Mouse (Mus musculus) kidney, embryonic 15.5 days (tissue): ENCODE data around the gene Ascc1. TPM values are rescaled to one million over a fixed set of nuclear protein-coding genes. Genes with fewer than 3 reads are reported as not detected.

Source experiments
- ATAC-seq: fragments of 200-750 bp; cut with Nextera tagmentation; replicated peaks from 2 replicates; pipeline ENCODE4 v1.8.0; 2017; ENCODE audit warnings: moderate TSS enrichment; ENCODE audit not compliant: low FRiP score
- H3K27ac ChIP-seq: fragments of 300-500 bp; sonication (generic); 2 replicates; pipeline ENCODE4 v1.5.1; 2015; ENCODE audit warnings: mild to moderate bottlenecking, inconsistent platforms
- H3K27me3 ChIP-seq: fragments of 300-500 bp; sonication (generic); 2 replicates; pipeline ENCODE4 v1.6.1; 2015; ENCODE audit warnings: inconsistent platforms
- H3K36me3 ChIP-seq: fragments of 300-500 bp; sonication (generic); 2 replicates; pipeline ENCODE4 v1.6.1; 2015; ENCODE audit warnings: inconsistent platforms
- H3K4me1 ChIP-seq: fragments of 300-500 bp; sonication (generic); 2 replicates; pipeline ENCODE4 v1.6.1; 2015; ENCODE audit warnings: inconsistent platforms
- H3K4me2 ChIP-seq: fragments of 300-500 bp; sonication (generic); 2 replicates; pipeline ENCODE4 v1.6.1; 2015; ENCODE audit warnings: moderate library complexity, mild to moderate bottlenecking, inconsistent platforms
- H3K4me3 ChIP-seq: fragments of 300-500 bp; sonication (generic); replicated peaks from 2 replicates; pipeline ENCODE4 v1.5.1; 2015; ENCODE audit warnings: mild to moderate bottlenecking, inconsistent platforms
- H3K9ac ChIP-seq: fragments of 300-500 bp; sonication (generic); 2 replicates; pipeline ENCODE4 v1.6.1; 2015; ENCODE audit warnings: mild to moderate bottlenecking, inconsistent platforms
- H3K9me3 ChIP-seq: fragments of 300-500 bp; sonication (generic); replicated peaks from 2 replicates; pipeline ENCODE4 v1.6.1; 2016; ENCODE audit warnings: inconsistent platforms
- WGBS: fragments of 180-500 bp; shearing (Covaris S2); methylation state at CpG from one replicate; pipeline ENCODE4 v1.1.7; 2015; ENCODE audit warnings: mixed read lengths; 5-methylcytosine and 5-hydroxymethylcytosine counted together
- polyA plus RNA-seq: library from polyadenylated mRNA; unstranded; fragments of >200 nt; fragmentation: Nextera tagmentation; extraction: Ambion mirVana; gene quantifications from 2 replicates; pipeline ENCODE4 v1.2.1, GENCODE M21; 2015

Gene Ascc1
- polyA plus RNA-seq, result 48.7 and 50.6 TPM in 2 replicates

DNA sequence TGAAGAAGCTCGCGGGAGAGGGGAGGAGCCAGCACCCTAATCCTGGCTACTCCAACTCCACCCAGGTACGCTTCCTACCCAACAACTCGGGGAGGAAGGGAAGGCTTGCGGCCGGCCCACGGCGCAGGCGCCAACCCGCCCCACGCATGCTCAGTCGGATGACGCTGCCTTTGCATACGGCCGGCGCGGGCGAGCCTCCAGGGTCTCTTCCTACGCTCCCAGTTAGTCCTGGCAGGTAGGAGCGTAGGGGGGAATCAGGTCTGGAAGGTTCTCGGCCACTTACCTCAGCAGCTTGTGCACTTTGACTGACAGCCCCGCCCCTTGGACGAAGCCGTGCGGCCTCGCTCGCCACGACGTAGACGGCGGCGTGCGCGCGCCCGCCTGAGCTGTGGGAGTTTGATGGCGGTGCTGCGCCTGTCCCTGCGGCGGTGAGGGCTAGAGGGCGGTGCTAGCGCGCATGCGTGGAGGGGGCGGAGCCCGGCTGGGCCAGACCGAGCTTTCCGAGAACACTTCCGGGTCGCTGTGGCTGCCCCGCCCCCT is at the start of gene Ascc1, which contains the start of gene Anapc16:
Ascc1 (plus strand) TSS at position 133 of the 540 bp plus-strand sequence.
Anapc16 (minus strand) TSS at position 463 of the 540 bp plus-strand sequence.
- no peaks in the 10 kb centered on the region for H3K27me3 ChIP-seq
- WGBS, result under 1% methylated on average over 51 of the region's 51 CpGs
- H3K36me3 ChIP-seq, result peaks cover 29% of the 10 kb centered on the region
- ATAC-seq, result peak; percentile 97
- peak within 1 kb of the TSS; percentile 100 for H3K27ac ChIP-seq
- H3K9me3 ChIP-seq, result no peaks in the 10 kb centered on the region
- H3K9ac ChIP-seq, result peak within 1 kb of the TSS; percentile 80
- H3K4me3 ChIP-seq, result peak within 1 kb of the TSS; percentile 75
- H3K4me2 ChIP-seq, result peak within 1 kb of the TSS; percentile 77
- peaks cover 19% of the 10 kb centered on the region for H3K4me1 ChIP-seq

DNA sequence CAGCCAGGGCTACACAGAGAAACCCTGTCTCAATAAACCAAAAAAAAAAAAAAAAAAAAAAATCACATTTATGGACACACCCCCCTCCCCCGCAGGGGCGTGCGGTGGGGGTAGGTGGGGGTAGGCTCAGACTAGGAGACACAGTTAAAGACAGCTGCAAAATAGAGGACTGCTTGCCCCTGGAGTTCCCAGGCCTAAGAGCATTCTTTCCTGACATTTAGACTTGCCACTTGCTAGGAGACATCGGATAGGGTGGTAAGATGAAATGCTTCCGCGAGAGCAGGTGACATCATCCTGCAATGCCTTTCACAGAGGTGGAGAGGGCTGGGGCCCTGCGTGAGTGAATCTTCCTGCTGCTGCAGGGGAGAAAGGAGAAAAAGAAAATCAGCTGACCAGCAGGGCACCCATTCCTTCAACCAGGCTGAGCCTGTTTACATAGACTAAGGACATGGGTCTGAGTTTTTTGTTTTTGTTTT is 49.0 kb upstream of the Ascc1 start:
- H3K4me3 ChIP-seq, result no peak overlapping the region
- 0 out of 2 replicates have a peak overlapping the region, but pooled peaks have one; percentile 90 for H3K4me2 ChIP-seq
- peaks cover 58% of the 10 kb centered on the region for H3K4me1 ChIP-seq
- H3K9ac ChIP-seq, result no peak overlapping the region
- peaks cover 1% of the 10 kb centered on the region; the same call in 1 of the 2 replicates for H3K27me3 ChIP-seq
- H3K36me3 ChIP-seq, result no peaks in the 10 kb centered on the region; the same call in 1 of the 2 replicates
- 35% methylated on average over 7 of the region's 7 CpGs for WGBS
- no peak for ATAC-seq
- no peaks in the 10 kb centered on the region for H3K9me3 ChIP-seq
- no peak overlapping the region for H3K27ac ChIP-seq

DNA sequence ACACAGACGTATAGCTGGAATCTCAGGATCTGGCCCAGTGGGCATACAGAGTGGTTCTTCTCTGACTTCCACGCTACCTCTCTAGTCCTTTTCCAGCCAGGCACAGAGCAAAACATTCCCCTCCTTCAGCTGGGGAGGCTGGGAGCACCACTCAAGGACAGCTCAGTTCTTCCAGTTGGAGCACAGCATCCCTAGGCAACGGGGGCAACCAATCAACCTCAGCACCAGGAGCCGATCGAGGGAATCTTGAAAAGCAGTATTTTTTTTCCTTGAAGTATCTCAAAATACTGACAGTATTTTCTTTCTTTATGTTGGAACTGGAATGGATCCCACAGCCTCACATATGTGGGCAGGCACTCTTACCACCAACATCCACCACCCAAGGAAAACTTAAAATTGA is 45.9 kb upstream of the Ascc1 start:
- no peak overlapping the region for H3K27ac ChIP-seq
- peaks cover 3% of the 10 kb centered on the region; the same call in 1 of the 2 replicates for H3K27me3 ChIP-seq
- no peak overlapping the region for H3K4me2 ChIP-seq
- peaks cover 36% of the 10 kb centered on the region for H3K4me1 ChIP-seq
- H3K4me3 ChIP-seq, result no peak overlapping the region
- no peak for ATAC-seq
- no peaks in the 10 kb centered on the region for H3K36me3 ChIP-seq
- no peak overlapping the region for H3K9ac ChIP-seq
- 74% methylated on average over 5 of the region's 5 CpGs for whole genome bisulfite sequencing
- H3K9me3 ChIP-seq, result no peaks in the 10 kb centered on the region

DNA sequence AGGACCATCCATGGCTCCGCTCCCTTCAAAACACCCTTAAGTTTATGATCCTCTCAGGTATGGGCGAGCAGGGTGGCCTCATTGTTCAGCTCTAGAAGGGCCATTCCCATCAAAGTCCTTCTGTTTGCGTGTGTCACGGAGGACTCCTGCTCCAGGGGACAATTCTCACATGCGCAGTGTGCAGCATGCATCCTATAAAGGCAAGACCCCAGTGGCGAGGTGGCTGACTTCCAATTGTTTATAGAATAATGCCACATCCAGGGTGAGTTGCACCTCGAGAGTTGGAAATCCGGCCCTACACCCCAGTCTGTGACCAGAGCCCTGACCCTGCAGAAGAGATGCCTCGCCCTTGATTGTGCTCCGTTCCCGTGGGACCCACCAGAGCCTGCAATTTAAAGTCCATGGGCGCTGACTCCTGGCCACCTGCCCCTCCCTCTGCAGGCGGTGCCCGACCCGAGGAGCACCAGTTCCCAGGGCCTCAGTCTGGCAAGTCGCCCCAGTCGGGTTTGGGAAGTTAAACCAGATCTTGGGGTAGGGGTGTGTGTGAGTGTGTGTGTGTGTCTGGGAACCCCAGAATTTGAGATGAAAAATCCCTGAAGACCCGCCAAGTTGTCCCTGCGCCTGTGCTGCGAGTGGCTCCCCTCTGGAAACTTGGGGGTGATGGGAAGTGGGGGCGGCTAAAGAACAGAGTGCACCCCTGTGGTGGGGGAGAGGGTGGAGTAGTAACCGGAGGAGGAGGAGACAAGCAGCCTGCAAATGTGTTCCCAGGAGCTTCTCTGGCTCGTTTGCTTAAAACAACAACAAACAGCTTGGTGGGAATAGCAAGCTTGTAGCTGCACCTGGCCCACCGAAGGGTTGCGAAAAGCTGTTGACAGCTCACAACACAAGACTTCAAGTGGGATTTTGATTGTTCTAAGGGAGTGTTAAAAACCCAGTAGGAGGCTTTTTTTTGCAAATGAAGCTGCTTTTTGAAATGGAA is 45.1 kb upstream of the Ascc1 start:
- peak overlapping the region; percentile 39 for H3K4me2 ChIP-seq
- WGBS, result 19% methylated on average over 25 of the region's 25 CpGs
- peaks cover 3% of the 10 kb centered on the region; the same call in 1 of the 2 replicates for H3K27me3 ChIP-seq
- no peak overlapping the region for H3K27ac ChIP-seq
- H3K36me3 ChIP-seq, result no peaks in the 10 kb centered on the region
- peak; percentile 34; the same call in 1 of the 2 replicates for ATAC-seq
- H3K4me1 ChIP-seq, result peaks cover 33% of the 10 kb centered on the region
- H3K9ac ChIP-seq, result 0 out of 2 replicates have a peak overlapping the region, but pooled peaks have one; percentile 8
- H3K9me3 ChIP-seq, result no peaks in the 10 kb centered on the region
- 0 out of 2 replicates have a peak overlapping the region, but pooled peaks have one; percentile 4 for H3K4me3 ChIP-seq

DNA sequence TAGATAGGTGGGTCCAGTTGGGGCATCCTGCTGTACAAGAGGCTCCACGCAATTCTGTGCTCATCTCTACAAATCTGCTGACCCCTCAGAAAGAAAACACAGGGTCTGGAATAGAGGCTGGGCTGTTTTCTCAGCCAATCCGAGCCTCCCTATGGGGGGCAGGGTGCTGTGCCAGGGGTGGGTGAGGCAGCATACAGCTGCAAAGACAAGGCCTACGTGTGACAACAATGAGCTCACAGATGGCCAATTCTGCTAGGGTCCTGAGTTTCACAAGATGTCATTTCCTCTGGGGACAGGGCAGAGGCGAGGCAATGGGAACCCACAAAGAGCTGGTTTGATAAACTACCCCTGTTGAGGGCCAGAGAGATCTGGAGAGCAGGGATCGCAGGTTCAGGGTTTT is 44.1 kb upstream of the Ascc1 start:
- no peak overlapping the region; the same call in 1 of the 2 replicates for H3K27ac ChIP-seq
- H3K9me3 ChIP-seq, result no peaks in the 10 kb centered on the region
- H3K9ac ChIP-seq, result no peak overlapping the region
- no peak overlapping the region for H3K4me3 ChIP-seq
- H3K36me3 ChIP-seq, result no peaks in the 10 kb centered on the region
- H3K4me2 ChIP-seq, result no peak overlapping the region
- H3K4me1 ChIP-seq, result peaks cover 26% of the 10 kb centered on the region
- 47% methylated on average over 5 of the region's 5 CpGs for WGBS
- no peak for ATAC-seq
- H3K27me3 ChIP-seq, result peaks cover 3% of the 10 kb centered on the region; the same call in 1 of the 2 replicates

DNA sequence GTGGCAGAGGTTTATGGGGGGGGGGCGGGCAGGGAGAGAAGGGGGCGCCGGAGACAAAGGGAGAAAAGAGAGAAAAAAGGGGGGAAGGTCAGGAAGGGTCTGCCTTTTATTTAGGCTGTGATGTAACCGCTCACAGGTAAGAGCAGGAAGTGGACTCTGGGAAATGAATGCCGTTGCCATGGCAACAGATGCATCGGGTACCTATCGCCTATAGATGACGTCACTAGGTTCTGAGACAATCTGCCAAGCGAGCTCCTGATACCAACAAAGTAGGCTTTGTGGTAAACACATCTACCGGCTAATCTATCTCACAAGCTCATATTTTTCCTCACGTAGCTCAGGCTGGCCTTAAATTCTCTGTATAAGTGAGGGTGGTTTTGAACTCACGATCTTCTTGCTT is 43.1 kb upstream of the Ascc1 start:
- ATAC-seq, result no peak
- H3K9ac ChIP-seq, result no peak overlapping the region
- H3K4me1 ChIP-seq, result peaks cover 33% of the 10 kb centered on the region
- no peak overlapping the region for H3K4me2 ChIP-seq
- H3K9me3 ChIP-seq, result no peaks in the 10 kb centered on the region
- H3K27ac ChIP-seq, result no peak overlapping the region
- whole genome bisulfite sequencing, result 80% methylated on average over 12 of the region's 12 CpGs
- H3K36me3 ChIP-seq, result no peaks in the 10 kb centered on the region
- no peak overlapping the region for H3K4me3 ChIP-seq
- H3K27me3 ChIP-seq, result peaks cover 3% of the 10 kb centered on the region; the same call in 1 of the 2 replicates

DNA sequence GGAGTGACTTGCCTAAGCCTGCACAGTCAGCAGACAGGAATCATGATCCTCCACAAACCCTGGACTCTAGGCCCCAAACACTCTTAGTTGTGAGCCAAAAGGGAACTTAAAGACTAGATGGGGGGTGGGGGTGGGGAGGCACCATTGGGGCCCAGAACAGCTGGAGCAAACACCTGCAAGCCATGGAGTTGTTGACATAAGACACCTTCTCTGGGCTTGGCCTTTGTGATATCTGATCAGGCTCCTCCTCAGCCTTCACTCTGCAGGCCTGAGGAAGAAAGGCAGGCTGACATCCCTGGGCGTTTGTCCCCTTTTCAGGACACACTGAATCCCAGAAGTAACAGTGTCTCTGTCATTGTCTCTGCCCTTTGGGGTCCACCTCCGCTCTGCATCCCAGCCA is 39.0 kb upstream of the Ascc1 start:
- Histone ChIP-seq H3K9me3 (no peaks in the 10 kb centered on the region), H3K4me3 (no peak overlapping the region), H3K27me3 (peaks cover 2% of the 10 kb centered on the region; the same call in 1 of the 2 replicates), H3K4me2 (no peak overlapping the region), H3K27ac (peak overlapping the region; percentile 75), H3K9ac (no peak overlapping the region), H3K4me1 (peaks cover 33% of the 10 kb centered on the region), H3K36me3 (no peaks in the 10 kb centered on the region)
- 70% methylated on average over 2 of the region's 2 CpGs for WGBS
- ATAC-seq, result no peak

DNA sequence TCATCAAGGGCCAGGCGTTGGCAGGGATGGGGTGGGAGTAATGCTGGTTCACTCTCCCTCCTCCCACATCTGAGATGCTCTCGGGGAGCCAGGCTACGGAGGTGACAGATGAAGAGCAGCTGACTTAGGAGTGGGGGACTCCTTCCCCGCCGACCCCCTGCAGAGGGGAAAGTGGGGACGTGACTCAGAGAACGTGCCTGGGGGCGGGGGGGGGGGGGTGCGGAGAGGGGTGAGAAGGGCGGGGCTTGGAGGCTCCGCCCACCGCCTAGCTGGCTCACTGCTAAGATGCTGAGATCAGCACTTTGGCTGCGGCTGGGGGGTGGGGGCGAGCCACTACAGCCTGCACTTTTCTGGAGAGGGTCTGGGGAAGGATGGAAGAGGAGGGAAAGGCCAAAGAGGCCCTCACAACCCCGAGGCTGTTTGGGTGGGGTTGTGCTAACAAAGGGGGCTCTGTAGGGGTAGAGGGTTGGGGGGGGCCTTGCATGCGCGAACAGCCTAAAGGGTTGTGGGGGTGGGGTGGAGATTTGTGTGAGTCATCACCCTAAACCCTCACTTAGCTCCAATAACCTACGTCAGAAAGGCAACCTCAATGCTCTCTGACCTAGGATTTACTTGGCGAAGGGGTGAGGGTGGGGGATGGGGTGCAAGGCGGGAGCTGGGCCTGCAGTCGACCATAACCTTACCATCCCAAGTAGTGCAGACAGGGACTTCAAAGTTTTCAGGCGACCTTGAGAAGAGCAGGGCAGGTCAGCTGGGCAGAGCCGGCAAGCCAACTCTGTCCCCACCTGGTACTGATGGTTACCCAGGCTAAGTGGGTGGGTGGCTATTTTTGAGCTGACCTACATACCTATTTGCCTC is 37.9 kb upstream of the Ascc1 start:
- Histone ChIP-seq H3K27ac (peak overlapping the region; percentile 75), H3K4me3 (peak overlapping the region; percentile 23), H3K9ac (no peak overlapping the region), H3K27me3 (no peaks in the 10 kb centered on the region), H3K9me3 (no peaks in the 10 kb centered on the region), H3K4me2 (peak overlapping the region; percentile 54), H3K4me1 (peaks cover 31% of the 10 kb centered on the region), H3K36me3 (no peaks in the 10 kb centered on the region)
- WGBS, result 7% methylated on average over 19 of the region's 23 CpGs
- peak; percentile 82 for ATAC-seq

DNA sequence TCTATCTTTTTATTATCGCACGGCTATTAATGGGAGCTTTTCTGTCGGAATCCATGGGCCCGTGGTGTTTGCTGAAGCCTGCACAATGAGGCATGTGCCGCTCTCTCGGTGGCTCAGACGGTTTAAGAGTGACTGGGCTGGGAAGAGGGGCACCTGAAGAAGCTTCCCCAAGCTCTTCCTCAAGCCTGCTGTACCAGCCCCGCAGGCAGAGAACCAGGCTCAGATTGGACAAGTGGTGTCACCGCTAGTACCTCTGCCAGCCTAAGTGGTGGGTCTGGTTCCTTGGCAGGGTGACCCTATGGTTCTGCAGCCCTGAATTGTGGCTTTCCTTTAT is 37.3 kb upstream of the Ascc1 start:
- Histone ChIP-seq H3K9ac (no peak overlapping the region), H3K4me3 (no peak overlapping the region), H3K4me2 (peak overlapping the region; percentile 54), H3K9me3 (no peaks in the 10 kb centered on the region), H3K4me1 (peaks cover 37% of the 10 kb centered on the region), H3K36me3 (no peaks in the 10 kb centered on the region), H3K27me3 (no peaks in the 10 kb centered on the region), H3K27ac (peak overlapping the region; percentile 75)
- ATAC-seq, result no peak; the same call in 1 of the 2 replicates
- WGBS, result 36% methylated on average over 9 of the region's 9 CpGs

DNA sequence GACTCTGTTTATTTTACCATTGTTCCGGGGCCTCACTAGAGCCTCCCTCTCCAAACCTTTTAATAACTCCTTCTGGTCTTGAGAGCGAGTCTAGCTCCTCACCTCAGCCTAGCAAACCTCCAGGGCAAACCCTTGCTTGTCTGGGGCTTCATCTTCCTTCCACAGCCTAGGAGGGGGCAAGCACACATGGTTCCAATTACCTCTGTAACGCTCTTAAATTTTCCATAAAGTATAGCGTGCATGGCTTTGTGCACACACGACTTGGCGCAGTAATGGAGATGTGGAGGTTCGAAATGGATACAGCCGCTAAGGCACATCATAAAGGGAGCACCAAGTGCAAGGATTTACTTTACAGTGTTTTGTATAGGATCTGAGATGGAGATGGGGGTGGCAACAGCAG is 36.8 kb upstream of the Ascc1 start:
- H3K27ac ChIP-seq, result peak overlapping the region; percentile 75
- H3K27me3 ChIP-seq, result no peaks in the 10 kb centered on the region
- H3K4me3 ChIP-seq, result no peak overlapping the region
- no peaks in the 10 kb centered on the region for H3K9me3 ChIP-seq
- H3K4me2 ChIP-seq, result no peak overlapping the region
- ATAC-seq, result no peak
- no peak overlapping the region for H3K9ac ChIP-seq
- WGBS, result 37% methylated on average over 8 of the region's 8 CpGs
- H3K4me1 ChIP-seq, result peaks cover 42% of the 10 kb centered on the region
- H3K36me3 ChIP-seq, result no peaks in the 10 kb centered on the region

DNA sequence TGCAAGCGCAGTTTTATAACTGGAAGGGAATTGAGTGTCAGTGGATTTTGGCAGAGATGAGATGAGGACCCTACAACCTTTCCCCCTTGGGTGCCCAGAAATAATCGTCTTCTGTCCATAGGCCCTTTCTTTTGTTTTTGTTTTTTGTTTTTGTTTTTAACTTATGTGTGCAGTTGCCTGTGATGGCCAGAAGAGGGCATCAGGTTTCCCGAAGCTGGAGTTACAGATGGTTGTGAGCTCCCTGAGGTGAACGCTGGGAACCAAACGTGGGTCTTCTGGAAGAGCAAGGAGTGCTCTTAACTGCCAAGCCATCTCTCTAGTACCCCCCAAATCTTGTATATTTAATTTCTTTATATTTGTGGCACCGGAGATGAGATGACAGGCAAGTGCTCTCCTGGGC is 35.9 kb upstream of the Ascc1 start:
- no peak overlapping the region for H3K4me3 ChIP-seq
- no peaks in the 10 kb centered on the region for H3K36me3 ChIP-seq
- H3K9me3 ChIP-seq, result no peaks in the 10 kb centered on the region
- H3K27me3 ChIP-seq, result no peaks in the 10 kb centered on the region
- H3K4me1 ChIP-seq, result peaks cover 46% of the 10 kb centered on the region
- 94% methylated on average over 6 of the region's 6 CpGs for WGBS
- no peak overlapping the region for H3K4me2 ChIP-seq
- no peak overlapping the region for H3K9ac ChIP-seq
- no peak overlapping the region for H3K27ac ChIP-seq
- no peak for ATAC-seq
